ENCODE assay signal across 26 mouse cellular contexts in the genomic region with DNA sequence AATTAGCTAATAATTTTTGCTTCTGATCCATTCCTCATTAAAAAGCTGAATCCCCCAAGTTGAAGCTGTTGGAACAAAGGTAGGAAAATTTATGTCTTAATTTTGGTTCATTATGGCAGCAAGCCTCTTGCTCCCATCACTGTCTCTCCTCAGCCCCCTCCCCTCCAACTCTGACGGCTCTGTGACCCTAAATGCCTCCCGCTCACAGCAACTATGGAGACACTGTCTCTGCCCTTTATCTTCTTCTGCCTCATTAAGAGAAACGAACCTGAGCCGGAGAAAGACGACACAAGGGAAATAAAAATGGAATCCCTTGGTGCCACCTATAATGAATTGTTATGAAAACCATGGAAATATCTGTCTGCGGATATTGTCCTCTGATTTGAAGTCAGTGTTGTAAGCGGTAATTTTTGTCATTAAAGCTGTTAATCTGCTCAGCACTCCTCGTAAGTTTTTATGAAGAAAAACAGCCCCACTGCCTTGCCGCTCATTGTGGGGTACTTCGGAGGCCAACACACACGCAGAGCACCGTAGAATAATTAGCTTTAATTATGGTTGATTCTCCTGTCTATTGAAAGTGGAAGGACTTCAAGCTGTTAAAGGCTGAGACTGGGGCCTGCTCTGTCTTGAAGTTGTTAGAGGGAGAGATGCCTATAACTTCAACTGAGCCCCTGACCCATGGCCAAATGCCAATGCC.
DNase-seq lines count a peak whose midpoint lies in the region; ATAC-seq and TF ChIP-seq lines count a peak whose summit lies in the region.
"Had no signal": no experiment of that assay in that cellular context is flagged by ENCODE, and none has a peak within 500 bp of the region (broad histone marks: within the 10 kb centered on the region; RNA-seq: fewer than 3 reads in every experiment).

No protein-coding gene starts in this region.

- H3K9me3 ChIP-seq in heart, embryonic 10.5 days = no peaks in the 10 kb centered on the region
- no peaks in the 10 kb centered on the region for H3K9me3 ChIP-seq in hindbrain, embryonic 16.5 days (ENCODE audit: control insufficient read depth, low read length)
- 0 out of 2 replicates have a peak, but pooled peaks cover 5% of the 10 kb centered on the region for H3K9me3 ChIP-seq in hindbrain, embryonic 12.5 days (replicated peaks)
- H3K9me3 ChIP-seq in neural tube, embryonic 15.5 days (replicated peaks) = no peaks in the 10 kb centered on the region
- H3K9me3 ChIP-seq: embryonic facial prominence, embryonic 12.5 days; embryonic facial prominence, embryonic 15.5 days; forebrain, embryonic 12.5 days; heart, embryonic 15.5 days; hindbrain, embryonic 15.5 days; intestine, embryonic 15.5 days had no signal

- 78% methylated on average over 12 of the region's 12 CpGs for WGBS in heart, embryonic 10.5 days
- WGBS in hindbrain, embryonic 16.5 days = 59% methylated on average over 12 of the region's 12 CpGs
- WGBS in hindbrain, embryonic 12.5 days = 73% methylated on average over 12 of the region's 12 CpGs
- WGBS in bone marrow, adult 2 months = 80% methylated on average over 12 of the region's 12 CpGs
- WGBS in neural tube, embryonic 15.5 days = 30% methylated on average over 12 of the region's 12 CpGs

- 0 out of 2 replicates have a peak, but pooled peaks cover 5% of the 10 kb centered on the region for H3K4me1 ChIP-seq in heart, embryonic 10.5 days
- H3K4me1 ChIP-seq in hindbrain, embryonic 16.5 days (ENCODE audit: control insufficient read depth, insufficient read depth, low read depth, low read length) = no peaks in the 10 kb centered on the region
- no peaks in the 10 kb centered on the region for H3K4me1 ChIP-seq in hindbrain, embryonic 12.5 days
- no peaks in the 10 kb centered on the region for H3K4me1 ChIP-seq in bone marrow, adult 2 months (ENCODE audit: control insufficient read depth, insufficient read depth, low read length)
- H3K4me1 ChIP-seq in neural tube, embryonic 15.5 days = peaks cover 14% of the 10 kb centered on the region; the same call in 1 of the 2 replicates
- H3K4me1 ChIP-seq: embryonic facial prominence, embryonic 12.5 days; embryonic facial prominence, embryonic 15.5 days; forebrain, embryonic 12.5 days; heart, embryonic 12.5 days; heart, embryonic 15.5 days; hindbrain, embryonic 15.5 days; intestine, embryonic 15.5 days had no signal

- H3K27me3 ChIP-seq in heart, embryonic 10.5 days (ENCODE audit: insufficient read depth, poor library complexity, severe bottlenecking) = no peaks in the 10 kb centered on the region
- H3K27me3 ChIP-seq in hindbrain, embryonic 16.5 days (replicated peaks; ENCODE audit: control insufficient read depth, insufficient read depth, low read length) = no peaks in the 10 kb centered on the region
- H3K27me3 ChIP-seq in hindbrain, embryonic 12.5 days = no peaks in the 10 kb centered on the region
- H3K27me3 ChIP-seq in neural tube, embryonic 15.5 days (replicated peaks) = no peaks in the 10 kb centered on the region
- H3K27me3 ChIP-seq: embryonic facial prominence, embryonic 12.5 days; embryonic facial prominence, embryonic 15.5 days; forebrain, embryonic 12.5 days; heart, embryonic 12.5 days; heart, embryonic 15.5 days; hindbrain, embryonic 15.5 days; intestine, embryonic 15.5 days had no signal

- ATAC-seq in hindbrain, embryonic 16.5 days = peak; percentile 50; the same call in 1 of the 2 replicates
- ATAC-seq in hindbrain, embryonic 12.5 days (ENCODE audit: low FRiP score) = no peak
- ATAC-seq in neural tube, embryonic 15.5 days (ENCODE audit: low FRiP score) = peak; percentile 85
- ATAC-seq: activated CD4-positive, CD25-positive, alpha-beta regulatory T cell, adult 4 months; forebrain, embryonic 16.5 days; intestine, embryonic 15.5 days had no signal

- no peak overlapping the region for H3K4me3 ChIP-seq in heart, embryonic 10.5 days
- no peak overlapping the region for H3K4me3 ChIP-seq in hindbrain, embryonic 16.5 days (ENCODE audit: low read length)
- H3K4me3 ChIP-seq in hindbrain, embryonic 12.5 days = no peak overlapping the region
- H3K4me3 ChIP-seq in bone marrow, adult 2 months (replicated peaks; ENCODE audit: control insufficient read depth, low read depth, low read length) = peak overlapping the region; percentile 15
- H3K4me3 ChIP-seq in neural tube, embryonic 15.5 days (replicated peaks) = no peak overlapping the region
- H3K4me3 ChIP-seq: embryonic facial prominence, embryonic 12.5 days; embryonic facial prominence, embryonic 15.5 days; forebrain, embryonic 12.5 days; heart, embryonic 12.5 days; heart, embryonic 15.5 days; hindbrain, embryonic 15.5 days; intestine, embryonic 15.5 days had no signal

- no peaks in the 10 kb centered on the region for H3K36me3 ChIP-seq in heart, embryonic 10.5 days
- H3K36me3 ChIP-seq in hindbrain, embryonic 16.5 days (ENCODE audit: control insufficient read depth, insufficient read depth, low read length) = no peaks in the 10 kb centered on the region
- H3K36me3 ChIP-seq in hindbrain, embryonic 12.5 days = no peaks in the 10 kb centered on the region
- no peaks in the 10 kb centered on the region for H3K36me3 ChIP-seq in neural tube, embryonic 15.5 days
- H3K36me3 ChIP-seq: embryonic facial prominence, embryonic 12.5 days; embryonic facial prominence, embryonic 15.5 days; forebrain, embryonic 12.5 days; heart, embryonic 12.5 days; heart, embryonic 15.5 days; hindbrain, embryonic 15.5 days; intestine, embryonic 15.5 days had no signal

- DNase-seq in heart, adult 11 months = peak; percentile 65
- DNase-seq in heart, embryonic 10.5 days (ENCODE audit: low spot score) = no peak
- no peak for DNase-seq in thymus, postnatal 10 days (ENCODE audit: low spot score in 2 of 2)
- DNase-seq: adrenal gland, adult 8-10 months; adrenal gland, postnatal 25 days; cerebellum, adult 11 months; cerebellum, adult 2 months; cerebellum, adult 9-11 months; cerebellum, postnatal 25 days; gastrocnemius, postnatal 10 days; gastrocnemius, postnatal 36 days; heart, postnatal 10 days; heart, postnatal 36 days had no signal

- no peak overlapping the region for H3K9ac ChIP-seq in hindbrain, embryonic 16.5 days (ENCODE audit: low read depth, low read length)
- H3K9ac ChIP-seq in hindbrain, embryonic 12.5 days = no peak overlapping the region
- no peak overlapping the region for H3K9ac ChIP-seq in neural tube, embryonic 15.5 days (replicated peaks)
- H3K9ac ChIP-seq: embryonic facial prominence, embryonic 12.5 days; embryonic facial prominence, embryonic 15.5 days; forebrain, embryonic 12.5 days; heart, embryonic 12.5 days; heart, embryonic 15.5 days; hindbrain, embryonic 15.5 days; intestine, embryonic 15.5 days had no signal

- TF ChIP-seq CTCF in bone marrow, adult 2 months (IDR thresholded peaks at IDR 0.05; ENCODE audit: control insufficient read depth, insufficient read depth, low read length) = no peak

- TF ChIP-seq POLR2A in bone marrow, adult 2 months (IDR thresholded peaks at IDR 0.05; ENCODE audit: borderline replicate concordance, control insufficient read depth, low read depth, low read length) = no peak

- H3K4me2 ChIP-seq in hindbrain, embryonic 16.5 days (ENCODE audit: low read length) = no peak overlapping the region
- H3K4me2 ChIP-seq in hindbrain, embryonic 12.5 days (replicated peaks) = no peak overlapping the region
- H3K4me2 ChIP-seq in neural tube, embryonic 15.5 days = no peak overlapping the region
- H3K4me2 ChIP-seq: embryonic facial prominence, embryonic 12.5 days; embryonic facial prominence, embryonic 15.5 days; forebrain, embryonic 12.5 days; heart, embryonic 12.5 days; heart, embryonic 15.5 days; hindbrain, embryonic 15.5 days; intestine, embryonic 15.5 days had no signal

- H3K27ac ChIP-seq in heart, embryonic 10.5 days = no peak overlapping the region
- H3K27ac ChIP-seq in hindbrain, embryonic 16.5 days (ENCODE audit: low read depth, low read length) = no peak overlapping the region
- H3K27ac ChIP-seq in hindbrain, embryonic 12.5 days = no peak overlapping the region
- H3K27ac ChIP-seq in bone marrow, adult 2 months (ENCODE audit: control insufficient read depth, insufficient read depth, low read depth, low read length, poor library complexity) = no peak overlapping the region
- peak overlapping the region; percentile 56; the same call in 1 of the 2 replicates for H3K27ac ChIP-seq in neural tube, embryonic 15.5 days (replicated peaks)
- H3K27ac ChIP-seq: embryonic facial prominence, embryonic 12.5 days; embryonic facial prominence, embryonic 15.5 days; forebrain, embryonic 12.5 days; heart, embryonic 15.5 days; hindbrain, embryonic 15.5 days; intestine, embryonic 15.5 days had no signal
